Comparison of ENCODE assay signal across 8 mouse cellular contexts in the genomic region with DNA sequence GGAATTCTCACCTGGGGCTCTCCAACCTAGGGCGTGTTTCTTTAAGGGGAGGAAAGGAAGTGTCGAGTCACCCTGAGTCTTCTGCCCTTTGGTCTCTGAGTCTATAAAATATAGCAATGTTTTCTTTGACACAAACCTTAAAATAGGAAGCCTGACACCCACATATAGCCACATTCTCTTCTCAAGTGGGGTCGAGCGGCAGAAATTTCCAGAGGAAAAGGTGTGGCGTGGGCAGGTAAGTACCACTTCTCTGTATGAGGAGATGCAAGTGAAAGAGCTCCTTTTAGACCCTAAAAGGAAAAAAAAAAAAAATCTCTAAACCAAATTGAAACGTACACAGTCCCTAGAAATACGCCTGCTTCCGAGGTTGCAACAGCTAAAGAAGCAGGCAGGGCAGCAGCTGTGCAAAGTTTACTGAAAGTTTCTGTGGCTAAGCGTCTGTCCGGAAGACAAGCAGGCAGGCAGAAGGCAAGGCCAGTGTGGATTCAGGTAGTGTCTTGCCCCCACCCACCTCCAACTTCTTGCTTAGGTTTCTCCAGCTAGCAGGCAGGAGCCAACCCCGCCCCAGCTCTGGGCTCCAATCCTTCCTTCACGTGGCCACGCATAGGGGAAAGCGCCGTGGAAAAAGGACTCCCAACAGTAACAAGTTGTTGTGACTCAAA.
A peak's percentile ranks its signal among the peaks of the same experiment; 100 is the strongest.
DNase-seq lines count a peak whose midpoint lies in the region; ATAC-seq and TF ChIP-seq lines count a peak whose summit lies in the region.

No protein-coding gene starts in this region.

- 12% methylated on average over 15 of the region's 15 CpGs for WGBS in heart, embryonic 14.5 days
- 16% methylated on average over 15 of the region's 15 CpGs for WGBS in forebrain, embryonic 13.5 days
- WGBS in limb, embryonic 10.5 days: 12% methylated on average over 15 of the region's 15 CpGs

- peak overlapping the region; percentile 99 for H3K9ac ChIP-seq in heart, embryonic 14.5 days (ENCODE audit: low read length)
- H3K9ac ChIP-seq in ES-E14 (ENCODE audit: insufficient read depth, low read depth, low read length, poor library complexity, severe bottlenecking): peak overlapping the region; percentile 93
- peak overlapping the region; percentile 75 for H3K9ac ChIP-seq in forebrain, embryonic 13.5 days

- in situ Hi-C loops in ES-E14 (cut with MboI; ENCODE audit: low sequenced_read_pairs in 2 of 2, unreplicated experiment in 2 of 2): no loop called here

- no peaks in the 10 kb centered on the region for H3K27me3 ChIP-seq in heart, embryonic 14.5 days (ENCODE audit: control insufficient read depth, insufficient read depth, low read length)
- peaks cover 8% of the 10 kb centered on the region; the same call in 1 of the 2 replicates for H3K27me3 ChIP-seq in forebrain, embryonic 13.5 days
- H3K27me3 ChIP-seq in limb, embryonic 10.5 days (ENCODE audit: low read depth, poor library complexity, severe bottlenecking): no peaks in the 10 kb centered on the region

- ATAC-seq in heart, embryonic 14.5 days (ENCODE audit: insufficient number of reproducible peaks, insufficient read depth, low FRiP score, low read depth): peak; percentile 13; the same call in 1 of the 2 replicates
- peak; percentile 31 for ATAC-seq in forebrain, embryonic 13.5 days
- 0 out of 2 replicates have a peak, but pooled peaks have one; percentile 8 for ATAC-seq in monocyte, adult 5-6 weeks (replicated peaks; ENCODE audit: insufficient number of reproducible peaks, low FRiP score, low TSS enrichment, poor library complexity, severe bottlenecking)

- peak overlapping the region; percentile 83 for H3K4me2 ChIP-seq in heart, embryonic 14.5 days (ENCODE audit: low read length)
- peak overlapping the region; percentile 98 for H3K4me2 ChIP-seq in forebrain, embryonic 13.5 days

- intact Hi-C loops in heart, postnatal 14 days (cut with DNase I): no loop called here

- no peaks in the 10 kb centered on the region for H3K9me3 ChIP-seq in heart, embryonic 14.5 days (ENCODE audit: control insufficient read depth, low read length)
- H3K9me3 ChIP-seq in ES-E14 (ENCODE audit: control insufficient read depth, insufficient read depth, low read depth, low read length): no peaks in the 10 kb centered on the region
- H3K9me3 ChIP-seq in forebrain, embryonic 13.5 days (replicated peaks): no peaks in the 10 kb centered on the region
- H3K9me3 ChIP-seq in limb, embryonic 10.5 days (replicated peaks): no peaks in the 10 kb centered on the region

- no peaks in the 10 kb centered on the region for H3K36me3 ChIP-seq in heart, embryonic 14.5 days (ENCODE audit: control insufficient read depth, insufficient read depth, low read length)
- no peaks in the 10 kb centered on the region for H3K36me3 ChIP-seq in ES-E14 (ENCODE audit: control insufficient read depth, insufficient read depth, low read length, poor library complexity, severe bottlenecking)
- no peaks in the 10 kb centered on the region for H3K36me3 ChIP-seq in forebrain, embryonic 13.5 days (ENCODE audit: poor library complexity, severe bottlenecking)
- no peaks in the 10 kb centered on the region for H3K36me3 ChIP-seq in limb, embryonic 10.5 days

- peak overlapping the region; percentile 100 for H3K27ac ChIP-seq in heart, embryonic 14.5 days (replicated peaks in 1 of 2; ENCODE audit: control insufficient read depth in 1 of 2, insufficient read depth in 1 of 2, low read depth in 2 of 2, low read length in 2 of 2)
- H3K27ac ChIP-seq in ES-E14 (ENCODE audit: insufficient read depth, low read depth, low read length, poor library complexity, severe bottlenecking): peak overlapping the region; percentile 71
- 0 out of 2 replicates have a peak overlapping the region, but pooled peaks have one; percentile 72 for H3K27ac ChIP-seq in forebrain, embryonic 13.5 days
- peak overlapping the region; percentile 96 for H3K27ac ChIP-seq in limb, embryonic 10.5 days

- DNase-seq in heart, postnatal 14 days: no peak
- no peak for DNase-seq in ES-E14 (ENCODE audit: low read depth, low spot score)
- DNase-seq in limb, embryonic 10.5 days (ENCODE audit: low spot score): no peak
- DNase-seq in adrenal gland, postnatal 10 days: no peak
- no peak for DNase-seq in urinary bladder, postnatal 25 days (ENCODE audit: low spot score)

- H3K4me1 ChIP-seq in heart, embryonic 14.5 days (ENCODE audit: control insufficient read depth in 2 of 2, insufficient read depth in 2 of 2, low read length in 2 of 2): peaks cover 30 to 44% of the 10 kb centered on the region in 2 experiments
- peaks cover 9 to 18% of the 10 kb centered on the region in 2 experiments for H3K4me1 ChIP-seq in ES-E14 (ENCODE audit: control insufficient read depth in 2 of 2, insufficient read depth in 2 of 2, low read length in 2 of 2, poor library complexity in 1 of 2)
- peaks cover 38% of the 10 kb centered on the region for H3K4me1 ChIP-seq in forebrain, embryonic 13.5 days
- H3K4me1 ChIP-seq in limb, embryonic 10.5 days: peaks cover 45% of the 10 kb centered on the region

- peak overlapping the region; percentile 85 to 89 for H3K4me3 ChIP-seq in heart, embryonic 14.5 days (ENCODE audit: control insufficient read depth in 1 of 2, insufficient read depth in 1 of 2, low read depth in 1 of 2, low read length in 2 of 2)
- peak overlapping the region; percentile 77 to 87 for H3K4me3 ChIP-seq in ES-E14 (ENCODE audit: insufficient read depth in 1 of 2, low read depth in 1 of 2, low read length in 2 of 2, poor library complexity in 1 of 2, severe bottlenecking in 1 of 2)
- peak overlapping the region; percentile 56 for H3K4me3 ChIP-seq in forebrain, embryonic 13.5 days
- H3K4me3 ChIP-seq in limb, embryonic 10.5 days: peak overlapping the region; percentile 75

TF ChIP-seq in ES-E14, 5 proteins besides CTCF, POLR2A, EP300 and RAD21:
- no peak for TF ChIP-seq HCFC1 (IDR thresholded peaks at IDR 0.05; ENCODE audit: borderline replicate concordance, insufficient read depth, low read length)
- TF ChIP-seq MAFK (IDR thresholded peaks at IDR 0.05; ENCODE audit: insufficient read depth, low read depth, low read length): peak; percentile 31; the same call in 1 of the 2 replicates
